Mouse (Mus musculus) activated CD4-positive, CD25-positive, alpha-beta regulatory T cell, adult 9 weeks (primary cell): ENCODE measurements around the gene Prol1. TPM values are rescaled to one million over a fixed set of nuclear protein-coding genes. Genes with fewer than 3 reads are reported as not detected.

Experiments used
- polyA plus RNA-seq: library from polyadenylated mRNA; unstranded; fragments of 100-300 nt; shearing (Covaris generic); gene quantifications from one replicate; pipeline ENCODE4 v1.2.1, GENCODE M21; 2017

Prol1 gene
- not detected for polyA plus RNA-seq

GRCm38 (mm10) chr5:88317012-88317411 lies at the start of gene Prol1:
Prol1 (plus strand) TSS chr5:88317312.

GRCm38 (mm10) chr5:88268619-88269018 lies 48.5 kb upstream of the Prol1 start, which contains the start of gene Gm7714:
Gm7714 (plus strand) TSS chr5:88268919.

DNA sequence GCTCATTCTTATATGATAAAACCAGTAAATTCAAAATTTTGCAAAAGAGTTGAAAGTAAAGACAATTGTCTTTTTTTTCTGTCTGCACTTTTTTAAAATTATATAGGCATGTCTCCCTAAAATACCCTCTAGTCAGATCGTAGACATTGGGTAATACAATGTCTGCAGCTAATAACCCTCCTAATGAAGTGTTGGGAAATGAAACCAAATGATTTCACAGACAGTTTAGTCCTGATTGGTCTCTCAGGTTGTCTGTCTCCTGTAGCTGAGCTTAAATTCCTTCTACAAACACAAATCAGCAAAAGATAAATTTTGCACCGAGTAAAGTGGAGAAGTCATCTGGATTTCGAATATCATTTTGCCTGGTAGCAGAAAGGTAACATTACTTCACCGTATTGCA lies 58.7 kb downstream of the Prol1 start, which contains the start of gene Amtn:
TSS of gene Amtn (plus strand) at position 301 of the 400 bp plus-strand sequence.

Other genes with a start within 250 kb of the Prol1 start
- gene Smr2, start 230.8 kb upstream of the Prol1 start, polyA plus RNA-seq, result not detected
- gene Gm11116, start 205.8 kb upstream of the Prol1 start, polyA plus RNA-seq, result not detected
- not detected for gene Gm11115, start 163.2 kb upstream of the Prol1 start, polyA plus RNA-seq
- gene Gm7714, start 48.4 kb upstream of the Prol1 start, polyA plus RNA-seq, result not detected
- not detected for gene Amtn, start 58.8 kb downstream of the Prol1 start, polyA plus RNA-seq
- not detected for gene Ambn, start 138.7 kb downstream of the Prol1 start, polyA plus RNA-seq
- gene Enam, start 170.7 kb downstream of the Prol1 start, polyA plus RNA-seq, result not detected
- 5.6 TPM for gene Jchain, start 210.6 kb downstream of the Prol1 start, polyA plus RNA-seq
- gene Utp3, start 237.2 kb downstream of the Prol1 start, polyA plus RNA-seq, result 110 TPM
- 1.9 TPM for gene Rufy3, start 247.7 kb downstream of the Prol1 start, polyA plus RNA-seq